Mouse (Mus musculus) embryo, embryonic 9.5 days (tissue): ENCODE measurements around the gene Ctdnep1.

Experiments
- DNase-seq: peaks from one replicate; pipeline ENCODE4 v3.0.0-alpha.2; 2017; ENCODE audit errors: extremely low spot score

Gene Ctdnep1

DNA sequence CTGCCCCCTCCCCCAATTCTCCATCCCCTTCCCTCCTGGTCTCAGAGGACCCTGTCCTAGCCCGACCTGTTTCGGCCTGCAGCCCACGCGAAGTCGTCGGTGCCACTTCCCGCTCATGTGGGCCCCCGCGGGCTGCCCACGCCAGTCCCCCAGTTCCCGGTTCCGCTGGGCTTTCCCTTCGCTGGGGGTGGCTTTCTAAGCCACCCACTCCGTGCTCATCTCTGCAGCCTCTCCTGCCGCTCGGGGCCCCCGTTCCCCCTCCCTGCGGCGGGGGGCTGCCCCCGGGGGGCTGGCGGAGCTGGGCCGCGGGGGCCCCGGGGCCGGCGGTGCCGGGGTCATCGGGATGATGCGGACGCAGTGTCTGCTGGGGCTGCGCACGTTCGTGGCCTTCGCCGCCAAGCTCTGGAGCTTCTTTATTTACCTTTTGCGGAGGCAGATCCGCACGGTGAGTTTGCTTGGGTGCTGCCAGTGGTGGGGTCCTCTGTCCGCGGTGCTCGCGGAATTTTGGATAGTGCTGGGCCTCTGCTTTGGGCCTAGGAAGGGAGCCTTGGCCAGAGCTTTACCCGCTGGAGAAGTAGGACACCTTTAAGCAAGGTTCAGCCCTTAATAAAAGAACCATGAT, at the start of gene Ctdnep1:
TSS of gene Ctdnep1 (plus strand) at position 16 of the 622 bp plus-strand sequence.
- DNase-seq: no peak

DNA sequence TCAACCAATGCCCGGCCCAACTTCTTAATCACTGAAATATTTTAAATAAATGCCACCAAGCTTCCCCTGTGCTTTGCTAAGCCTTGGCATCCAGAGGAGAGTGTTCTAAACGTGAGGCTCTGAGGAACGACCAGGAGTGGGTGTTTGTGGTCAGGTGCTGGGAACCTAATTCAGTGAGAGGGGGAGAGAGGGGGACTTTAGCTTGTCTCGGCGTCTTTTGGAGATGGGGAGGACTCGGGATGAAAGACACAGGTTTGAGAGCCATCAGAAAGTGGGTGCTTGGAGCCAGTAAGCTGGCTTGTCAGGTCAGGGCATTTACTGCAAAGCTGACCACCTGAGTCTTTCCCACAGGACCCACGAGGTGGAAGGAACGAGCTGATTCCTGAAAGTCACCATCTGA, 49.2 kb upstream of the Ctdnep1 start:
- no peak for DNase-seq

DNA sequence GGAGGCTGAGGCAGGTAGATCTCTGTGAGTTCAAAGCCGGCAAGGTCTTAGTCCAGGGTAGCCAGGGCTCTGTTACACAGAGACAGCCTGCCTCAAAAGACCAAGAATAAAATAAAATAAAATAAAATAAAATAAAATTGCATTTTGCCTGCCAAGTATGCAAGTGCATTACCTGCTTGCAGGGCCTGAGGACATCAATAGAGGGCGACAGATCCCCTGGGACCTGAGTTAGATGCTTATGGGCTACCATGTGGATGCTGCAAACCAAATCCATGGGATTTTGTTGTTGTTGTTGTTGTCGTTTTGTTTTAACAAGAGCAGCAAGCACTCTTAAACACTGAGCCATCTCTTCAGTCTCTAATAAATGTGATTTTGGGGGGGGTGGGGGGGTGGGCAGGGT, 48.7 kb upstream of the Ctdnep1 start:
- DNase-seq: no peak

DNA sequence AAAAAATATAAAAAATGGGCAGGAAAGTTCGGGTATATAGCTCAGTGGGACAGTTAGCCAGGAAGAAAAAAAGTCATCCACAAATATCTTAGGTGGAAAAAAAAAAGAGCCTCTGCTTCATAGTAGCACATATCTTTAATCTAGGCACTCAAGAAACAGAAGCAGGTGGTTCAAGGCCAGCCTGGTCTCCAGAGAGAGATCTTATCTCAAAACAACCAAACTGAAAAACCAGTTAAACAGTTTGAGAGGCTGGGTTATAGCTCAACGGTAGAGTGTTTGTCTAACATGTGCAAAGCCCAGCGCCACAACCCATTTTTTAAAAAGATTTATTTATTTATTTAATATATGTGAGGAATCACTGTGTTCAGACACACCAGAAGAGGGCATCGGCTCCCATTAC, 47.9 kb upstream of the Ctdnep1 start:
- DNase-seq: no peak

DNA sequence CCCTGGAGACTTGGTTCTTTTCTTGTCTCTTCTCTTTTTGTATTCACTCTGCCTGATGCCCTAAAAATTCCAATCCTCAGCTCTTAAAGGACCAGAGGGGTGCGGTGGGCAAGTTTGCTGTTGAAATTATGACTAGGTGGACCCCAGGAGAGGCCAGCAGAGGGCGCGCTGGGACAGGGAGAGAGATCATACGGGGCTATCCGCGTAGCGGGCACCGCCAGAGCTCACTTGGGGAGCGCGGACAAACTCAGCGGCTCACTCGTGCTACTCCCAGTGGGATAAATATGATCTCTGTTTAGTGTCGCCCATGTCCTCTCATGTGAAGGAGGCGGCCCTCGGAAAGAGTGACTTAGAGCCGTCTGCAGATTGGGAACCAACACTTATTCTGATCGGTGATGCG, 46.8 kb upstream of the Ctdnep1 start:
- peak; percentile 93 for DNase-seq

DNA sequence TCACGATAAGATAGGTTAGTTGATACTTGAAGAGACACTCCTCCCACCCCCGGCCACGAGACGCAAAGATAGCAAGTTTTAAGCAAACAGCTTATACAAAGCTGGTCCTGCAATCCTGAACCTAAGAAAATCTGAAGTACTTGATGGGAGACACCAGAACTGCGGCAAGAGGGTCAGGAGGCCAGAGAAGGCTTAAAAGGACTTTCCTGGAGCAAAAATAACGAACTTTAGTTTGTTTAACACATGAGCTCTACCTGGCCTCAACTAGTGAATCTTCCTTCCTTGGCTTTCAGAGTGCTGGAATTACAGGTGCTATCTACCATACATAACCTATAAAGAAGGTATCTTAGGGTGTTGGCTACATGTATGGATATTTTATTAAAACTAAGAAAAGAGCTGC, 46.3 kb upstream of the Ctdnep1 start:
- no peak for DNase-seq

DNA sequence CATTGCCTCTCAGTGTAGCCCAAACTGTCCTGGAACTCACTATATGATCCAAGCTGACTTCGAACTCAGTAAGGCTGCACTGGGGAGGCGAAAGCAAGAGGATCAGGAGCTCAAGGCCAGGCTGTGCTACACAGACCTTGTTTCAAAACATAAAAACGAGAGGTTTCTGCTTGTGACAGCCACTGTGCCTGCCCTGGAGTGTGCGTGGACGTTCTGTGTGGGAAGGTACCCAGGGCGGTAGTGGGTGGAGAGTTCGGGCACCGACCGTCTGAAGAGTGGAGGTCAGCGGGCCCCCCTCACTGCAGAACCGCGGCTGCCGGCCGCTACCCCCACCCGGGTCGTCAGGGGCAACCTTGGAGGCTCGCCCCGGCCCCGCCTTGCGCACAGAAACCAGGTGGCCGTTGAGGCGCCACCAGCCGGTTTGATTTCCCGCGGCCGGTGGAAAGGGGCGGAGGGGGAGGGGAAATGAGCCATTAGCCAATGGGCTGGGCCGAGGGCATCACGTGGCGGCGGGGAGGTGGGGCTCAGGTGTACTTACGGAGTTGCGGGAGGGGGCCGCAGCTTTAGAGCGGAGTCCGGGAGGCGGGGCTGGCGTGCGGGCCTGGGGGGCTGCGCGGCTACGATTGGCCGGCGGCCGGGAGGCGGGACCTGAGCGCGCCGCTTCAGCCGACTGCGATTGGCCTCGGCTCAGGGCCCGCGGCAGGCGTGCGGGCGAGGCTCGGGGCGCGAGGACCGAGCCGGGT, 45.6 kb upstream of the Ctdnep1 start, which contains the start of gene Ybx2:
TSS of gene Ybx2 (plus strand) at position 660 of the 743 bp plus-strand sequence.
- peak; percentile 90 for DNase-seq

DNA sequence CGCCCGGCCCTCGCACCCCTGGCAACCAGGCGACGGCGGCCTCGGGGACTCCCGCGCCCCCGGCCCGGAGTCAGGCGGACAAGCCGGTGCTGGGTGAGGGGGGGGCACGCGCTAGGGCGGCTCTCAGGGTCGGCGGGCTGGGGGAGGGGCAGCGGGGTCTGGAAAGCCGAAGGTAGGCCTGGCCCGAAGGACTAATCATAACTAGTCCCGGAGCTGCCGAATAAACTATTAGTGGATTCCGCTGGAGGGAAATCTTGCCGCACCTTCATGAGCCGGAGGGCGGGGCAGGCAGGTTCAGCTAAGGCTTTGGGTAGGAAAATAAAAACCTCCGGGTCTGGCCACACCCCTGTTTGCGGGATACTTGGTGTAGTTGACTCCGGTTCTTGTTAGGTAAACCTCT, 44.8 kb upstream of the Ctdnep1 start:
- DNase-seq: no peak

DNA sequence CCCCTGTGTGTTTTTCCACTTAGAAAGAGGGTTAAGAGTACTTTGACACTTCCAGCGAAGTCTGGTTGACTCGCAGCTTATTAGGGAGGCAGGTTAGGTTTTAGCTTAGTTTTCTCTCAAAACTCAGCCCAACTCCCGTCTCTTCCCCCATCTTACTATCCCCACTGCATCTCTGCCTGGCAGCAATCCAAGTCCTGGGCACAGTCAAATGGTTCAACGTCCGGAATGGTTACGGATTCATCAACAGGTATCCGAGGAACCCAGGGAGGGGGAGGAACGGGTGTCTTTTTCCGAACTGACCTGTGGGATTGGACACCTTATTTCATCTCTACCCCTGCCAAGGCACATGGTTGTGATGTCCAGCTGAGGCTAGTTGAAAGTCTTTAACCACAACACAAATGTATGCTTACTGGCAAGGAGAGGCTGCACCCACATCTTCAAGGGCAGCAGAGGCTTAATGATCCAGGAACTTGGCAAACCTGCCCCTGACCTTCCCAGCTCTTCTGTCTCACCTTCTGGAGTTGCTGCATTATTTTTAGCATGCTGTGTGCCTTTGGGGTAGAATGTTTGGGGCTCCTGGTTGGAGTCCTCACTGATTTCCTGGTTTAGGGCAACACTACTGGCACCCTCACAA, 44.1 kb upstream of the Ctdnep1 start:
- no peak for DNase-seq

DNA sequence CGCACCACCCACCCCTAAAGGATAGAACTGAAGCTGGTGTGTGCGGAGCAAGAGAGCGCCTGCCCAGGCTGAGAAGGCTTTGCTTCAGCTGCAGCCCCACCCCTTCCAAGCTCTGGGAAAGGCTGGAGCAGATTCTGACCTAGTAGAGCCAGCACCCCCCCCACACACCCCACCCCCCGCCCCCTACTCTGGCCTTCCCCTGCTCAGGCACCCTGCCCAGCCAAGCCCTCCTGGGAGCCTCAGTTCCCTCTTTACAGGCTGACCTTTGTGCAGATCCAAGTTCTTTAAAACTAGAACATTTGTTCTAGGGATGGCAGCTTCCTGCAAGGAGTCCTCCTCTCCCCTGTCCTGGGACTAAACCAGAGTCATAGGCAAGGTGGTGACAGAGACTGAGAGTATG, 43.6 kb upstream of the Ctdnep1 start:
- no peak for DNase-seq

DNA sequence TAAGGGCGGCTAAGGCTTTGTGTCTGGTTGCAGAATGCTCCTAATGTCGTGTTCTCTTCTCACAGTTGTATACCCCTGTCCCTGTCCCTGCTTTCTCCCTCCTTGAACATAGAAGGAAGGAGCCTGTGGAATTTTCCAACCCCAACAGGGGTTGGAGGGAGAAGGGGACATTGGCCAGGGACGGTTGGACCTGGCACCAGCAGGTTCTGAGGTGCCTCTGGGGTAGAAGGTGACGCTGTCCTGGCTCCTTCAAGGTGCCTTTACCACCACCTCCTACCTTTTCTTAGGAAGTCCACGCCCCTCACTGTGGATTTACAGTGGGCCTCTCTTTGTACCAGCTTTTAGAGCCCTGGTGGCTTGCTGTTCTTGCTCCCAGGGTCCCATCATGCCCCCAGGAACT, 43.1 kb upstream of the Ctdnep1 start:
- DNase-seq: no peak

DNA sequence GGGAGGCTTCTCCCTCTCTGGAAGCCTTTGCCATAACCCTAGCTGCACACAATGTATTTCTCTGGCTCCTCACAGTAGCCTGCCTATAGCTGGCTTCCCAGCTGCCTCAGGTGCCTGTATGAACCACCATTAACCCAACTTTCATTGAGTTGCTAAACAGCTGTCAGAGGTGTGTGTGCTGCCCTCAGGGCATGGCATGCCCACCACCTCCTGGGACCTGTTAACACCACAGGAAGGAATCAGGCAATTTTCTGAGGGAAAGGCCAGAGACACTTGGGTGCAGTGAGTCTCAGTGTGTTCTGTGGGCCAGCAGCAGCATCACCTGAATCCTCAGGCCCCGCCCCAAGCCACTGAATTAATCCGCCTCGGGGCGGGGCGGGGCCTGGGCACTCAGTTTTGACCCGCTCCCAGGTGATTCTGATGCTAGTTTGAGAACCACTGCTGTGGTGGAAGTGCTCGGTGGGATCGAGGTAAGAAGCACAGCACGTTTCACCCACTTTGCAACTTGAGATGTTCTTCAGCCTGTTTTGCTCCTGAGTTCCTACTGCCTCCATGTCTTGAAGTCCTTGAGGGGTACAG, 42.5 kb upstream of the Ctdnep1 start:
- DNase-seq: no peak

DNA sequence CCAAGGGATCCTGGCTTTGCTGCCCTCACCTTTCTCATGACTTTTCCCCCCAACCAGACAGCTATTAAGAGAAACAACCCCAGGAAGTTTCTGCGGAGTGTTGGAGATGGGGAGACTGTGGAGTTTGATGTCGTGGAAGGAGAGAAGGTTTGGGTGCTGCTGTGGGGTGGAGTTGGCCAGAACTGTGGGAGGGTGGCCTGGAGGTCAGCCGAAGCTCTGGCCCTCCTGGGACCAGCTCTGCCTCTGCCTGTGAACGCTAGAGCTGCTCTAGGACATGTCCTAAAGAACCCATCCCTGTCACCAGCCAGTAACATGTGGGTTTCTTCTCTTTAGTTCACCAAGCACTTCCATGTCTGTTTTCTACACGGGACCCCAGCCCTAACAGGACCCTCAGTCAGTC, 41.8 kb upstream of the Ctdnep1 start:
- DNase-seq: no peak

DNA sequence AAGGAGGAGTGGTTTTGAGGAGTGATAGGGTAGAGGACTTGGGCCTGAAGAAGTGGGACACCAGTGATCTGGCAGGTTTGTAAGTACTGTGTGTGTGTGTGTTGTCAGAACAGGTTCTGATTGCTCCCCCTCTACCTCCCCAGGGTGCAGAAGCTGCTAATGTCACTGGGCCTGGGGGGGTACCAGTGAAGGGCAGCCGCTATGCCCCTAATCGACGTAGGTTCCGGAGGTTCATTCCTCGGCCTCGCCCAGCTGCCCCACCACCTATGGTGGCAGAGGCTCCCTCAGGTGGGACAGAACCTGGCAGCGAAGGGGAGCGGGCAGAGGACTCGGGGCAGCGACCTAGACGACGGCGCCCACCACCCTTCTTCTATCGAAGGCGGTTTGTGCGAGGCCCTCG, 41.2 kb upstream of the Ctdnep1 start:
- no peak for DNase-seq

DNA sequence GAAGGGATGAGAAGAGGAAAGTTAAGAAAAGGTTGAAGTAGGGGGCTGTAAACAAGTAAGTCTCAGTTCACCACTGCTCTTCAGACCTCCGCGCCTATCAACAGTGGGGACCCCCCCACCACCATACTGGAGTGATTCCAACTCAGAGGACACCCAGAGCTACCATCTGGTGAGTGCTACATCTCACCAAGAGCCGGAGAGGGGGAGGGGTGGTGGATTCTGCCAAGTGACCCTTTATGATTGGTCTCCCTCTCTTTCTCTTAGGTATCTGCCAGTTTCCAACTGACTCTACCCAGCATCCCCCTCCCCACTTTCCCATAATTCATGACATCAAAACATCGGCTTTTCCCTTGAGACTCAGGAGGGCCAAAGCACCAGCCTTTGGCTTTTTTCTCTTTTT, 40.0 kb upstream of the Ctdnep1 start:
- DNase-seq: no peak

DNA sequence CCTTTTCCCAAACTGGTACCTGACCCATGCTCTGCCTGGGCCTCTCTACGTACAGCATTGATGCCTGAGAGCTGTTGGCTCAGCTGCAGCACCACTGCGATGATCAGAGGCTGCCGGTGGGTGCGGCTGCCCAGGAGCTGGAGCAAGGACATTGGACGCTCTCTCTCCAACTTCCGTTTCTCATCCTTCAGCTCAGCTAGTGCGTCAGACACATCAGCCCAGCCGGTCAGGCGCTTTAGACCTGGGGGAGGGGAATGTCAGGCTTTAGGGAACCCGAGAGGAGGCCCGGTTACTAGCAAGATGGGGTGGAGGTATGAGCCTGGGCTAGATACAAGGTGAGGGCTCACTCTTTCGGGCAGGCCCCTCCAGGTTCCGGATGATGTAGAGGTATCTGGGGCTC, 35.7 kb upstream of the Ctdnep1 start:
- no peak for DNase-seq

DNA sequence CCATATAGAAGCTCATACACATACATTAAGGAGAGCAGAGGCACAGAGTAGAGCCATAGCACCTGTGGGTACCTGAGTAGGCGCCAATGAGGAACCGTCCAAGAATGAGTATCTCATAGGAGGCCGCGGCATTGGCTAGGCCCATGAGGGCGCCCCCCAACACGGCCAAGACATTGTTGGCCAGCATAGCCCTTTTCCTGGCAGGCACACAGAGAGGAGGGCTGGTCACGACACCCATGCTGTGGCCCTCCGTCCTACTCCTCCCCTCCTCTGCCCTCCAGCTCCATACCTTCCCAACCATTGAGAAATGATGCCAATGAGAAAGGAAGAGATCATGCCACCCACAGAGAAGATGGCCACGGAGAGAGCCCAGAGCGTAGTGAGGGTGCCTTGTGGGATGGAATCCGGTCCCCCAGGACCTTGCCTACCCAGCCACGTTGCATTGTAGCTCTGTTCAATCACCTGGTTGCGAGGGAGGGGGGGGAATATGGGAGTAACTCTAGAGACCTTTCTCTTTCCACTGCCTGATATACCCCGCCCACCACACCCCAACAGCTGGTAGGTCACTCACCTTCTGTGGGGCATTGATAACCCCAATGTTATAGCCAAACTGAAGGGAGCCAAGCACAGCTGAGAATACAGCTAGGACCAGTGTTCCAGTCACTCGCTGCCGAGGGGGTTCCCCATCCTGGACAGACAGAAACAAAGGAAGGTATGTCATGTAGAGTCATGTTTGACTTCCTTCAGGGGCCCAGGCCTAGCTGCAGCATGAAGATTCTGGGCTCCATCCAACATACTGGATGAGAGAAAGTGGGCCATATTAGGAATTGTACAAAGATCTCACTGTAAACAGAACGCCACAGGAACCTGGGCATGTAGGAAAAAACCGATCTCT, 34.7 kb upstream of the Ctdnep1 start:
- DNase-seq: no peak

DNA sequence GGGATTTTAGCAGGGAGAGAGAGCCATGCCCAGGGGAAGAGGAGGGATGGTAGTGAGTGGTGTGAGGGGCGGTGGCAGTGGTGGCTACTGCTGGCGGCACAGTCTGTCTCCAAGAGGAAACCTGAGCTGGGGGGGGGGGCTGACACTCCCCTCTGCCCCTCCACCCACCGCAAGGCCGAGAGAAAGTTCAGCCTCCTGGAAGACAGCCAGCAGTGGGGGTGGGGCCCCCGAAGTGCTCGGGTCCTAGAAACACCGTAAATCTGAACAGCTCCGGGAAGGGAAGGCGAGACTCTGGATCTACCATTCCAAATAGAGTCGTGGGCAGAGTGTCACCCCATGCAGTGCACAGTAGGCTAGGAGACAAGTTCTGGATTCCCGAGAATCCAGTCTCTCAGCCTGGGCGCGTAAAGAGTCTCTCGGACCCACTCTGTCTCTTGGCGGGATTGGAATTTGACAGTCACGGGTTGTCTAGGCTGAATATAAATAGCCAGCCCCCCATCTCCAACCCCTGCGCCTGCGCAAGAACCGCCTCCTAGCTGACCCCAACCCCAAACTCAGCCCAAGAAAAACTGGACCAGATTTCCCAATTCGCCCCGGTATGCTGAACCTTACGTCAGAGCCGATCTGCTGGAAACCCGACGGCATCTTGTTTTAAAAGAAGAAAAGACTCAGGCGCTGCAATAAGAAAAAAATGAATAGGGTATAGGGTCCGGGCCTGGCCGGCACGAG, 33.5 kb upstream of the Ctdnep1 start:
- no peak for DNase-seq

DNA sequence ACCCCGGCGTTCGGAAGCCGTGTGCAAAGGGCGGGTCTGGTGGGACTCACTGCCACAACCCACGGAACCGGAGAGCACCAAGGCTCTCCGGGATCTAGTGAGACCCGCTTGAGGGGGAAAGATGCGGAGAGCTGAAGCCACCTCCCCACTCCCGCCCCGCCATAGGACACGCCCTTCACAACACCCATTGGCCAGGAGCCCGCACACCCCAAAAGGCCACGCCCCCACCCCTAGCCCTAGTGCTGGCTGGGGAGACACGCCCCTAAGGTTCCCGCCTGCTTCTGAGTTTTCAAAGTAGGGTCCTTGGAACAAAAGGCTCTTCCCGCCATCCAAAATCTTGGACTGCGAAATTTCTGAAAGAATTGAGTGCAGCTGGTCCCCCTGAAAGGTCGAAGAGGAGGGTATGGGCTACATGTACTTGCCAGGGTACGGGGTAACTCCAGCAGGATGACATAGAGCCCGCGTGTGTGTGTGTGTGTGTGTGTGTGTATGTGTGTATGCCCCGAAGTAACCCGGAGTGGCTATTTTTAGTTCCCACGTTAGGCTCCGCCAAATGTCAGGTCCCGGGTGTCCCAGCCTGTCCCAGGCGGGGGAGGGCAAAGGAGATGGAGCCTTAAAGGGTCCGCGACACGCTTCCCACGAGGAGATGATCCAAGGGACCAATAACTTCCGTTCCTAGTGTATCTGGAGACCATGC, 32.7 kb upstream of the Ctdnep1 start, which contains the start of gene Slc2a4:
TSS of gene Slc2a4 (minus strand) at position 123 of the 697 bp plus-strand sequence.
- DNase-seq: peak; percentile 97

DNA sequence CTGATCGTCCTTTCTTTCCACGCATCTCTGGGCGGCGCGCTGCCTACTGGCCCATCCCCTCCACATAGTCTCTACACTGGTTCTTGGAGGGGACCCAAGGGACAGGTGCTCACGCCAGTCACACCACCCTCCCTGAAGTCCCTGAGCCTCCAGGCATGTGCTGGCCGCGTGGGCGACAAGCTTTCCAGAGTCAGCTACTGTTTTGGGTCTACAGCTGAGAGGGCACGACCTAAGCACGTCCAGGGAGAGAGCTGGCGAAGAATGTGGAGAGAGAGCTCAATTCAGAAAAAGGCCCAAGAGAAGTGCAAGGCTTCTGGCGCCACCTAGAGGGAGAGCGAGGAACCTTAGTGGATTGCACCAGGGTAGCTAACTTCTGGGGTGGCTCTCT, 32.2 kb upstream of the Ctdnep1 start:
- peak; percentile 90 for DNase-seq
